Mouse (Mus musculus) heart, embryonic 13.5 days (tissue): ENCODE data around the gene Gm20741. TPM values are rescaled to one million over a fixed set of nuclear protein-coding genes. Genes with fewer than 3 reads are reported as not detected.

Experiments
- ATAC-seq: fragments of 200-750 bp; cut with Nextera tagmentation; 2 replicates; pipeline ENCODE4 v1.8.0; 2017; ENCODE audit warnings: moderate TSS enrichment; ENCODE audit not compliant: insufficient number of reproducible peaks, low FRiP score, low TSS enrichment; ENCODE audit errors: extremely low read depth
- H3K27ac ChIP-seq: fragments of 300-500 bp; sonication (generic); replicated peaks from 2 replicates; pipeline ENCODE4 v1.5.1; 2015; ENCODE audit warnings: moderate library complexity, mild to moderate bottlenecking, inconsistent platforms
- H3K27me3 ChIP-seq: fragments of 300-500 bp; sonication (generic); replicated peaks from 2 replicates; pipeline ENCODE4 v1.6.1; 2015; ENCODE audit warnings: mild to moderate bottlenecking, inconsistent platforms
- H3K36me3 ChIP-seq: fragments of 300-500 bp; sonication (generic); 2 replicates; pipeline ENCODE4 v1.6.1; 2015; ENCODE audit warnings: mild to moderate bottlenecking, inconsistent platforms
- H3K4me1 ChIP-seq: fragments of 300-500 bp; sonication (generic); 2 replicates; pipeline ENCODE4 v1.6.1; 2015; ENCODE audit warnings: inconsistent platforms
- H3K4me2 ChIP-seq: fragments of 300-500 bp; sonication (generic); 2 replicates; pipeline ENCODE4 v1.6.1; 2015; ENCODE audit warnings: inconsistent platforms, mild to moderate bottlenecking, moderate library complexity
- H3K4me3 ChIP-seq: fragments of 300-500 bp; sonication (generic); 2 replicates; pipeline ENCODE4 v1.5.1; 2015; ENCODE audit warnings: moderate library complexity, mild to moderate bottlenecking, inconsistent platforms
- H3K9ac ChIP-seq: fragments of 300-500 bp; sonication (generic); 2 replicates; pipeline ENCODE4 v1.6.1; 2015; ENCODE audit warnings: inconsistent platforms, mild to moderate bottlenecking, moderate library complexity
- H3K9me3 ChIP-seq: fragments of 300-500 bp; sonication (generic); 2 replicates; pipeline ENCODE4 v1.6.1; 2016; ENCODE audit warnings: inconsistent platforms
- WGBS: fragments of 180-500 bp; shearing (Covaris S2); methylation state at CpG from one replicate; pipeline ENCODE4 v1.1.7; 2015; ENCODE audit warnings: mixed read lengths; 5-methylcytosine and 5-hydroxymethylcytosine counted together
- polyA plus RNA-seq: library from polyadenylated mRNA; unstranded; fragments of >200 nt; fragmentation: Nextera tagmentation; extraction: Ambion mirVana; gene quantifications from 2 replicates; pipeline ENCODE4 v1.2.1, GENCODE M21; 2015

Gene Gm20741
- not detected in 2 replicates for polyA plus RNA-seq

DNA sequence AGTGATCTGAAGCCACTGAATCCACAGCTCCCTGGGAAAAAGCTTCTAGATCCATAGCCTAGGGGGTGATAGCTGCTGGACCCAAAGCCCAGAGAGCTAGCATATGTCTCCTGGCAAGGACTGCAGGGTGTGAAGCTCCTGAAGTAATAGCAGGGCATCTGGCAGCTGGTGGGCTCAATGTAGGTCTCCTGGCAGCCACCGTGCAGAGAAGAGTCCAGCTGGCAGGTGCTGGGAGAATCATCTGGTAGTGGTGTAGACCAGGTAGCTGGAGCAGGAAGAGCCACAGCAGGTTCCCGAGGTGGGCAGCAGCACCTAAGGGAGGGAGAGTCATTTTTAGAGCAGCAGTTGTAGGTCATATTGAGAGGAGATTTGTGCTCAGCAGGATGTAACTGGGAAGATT, at the start of gene Gm20741:
TSS of gene Gm20741 (minus strand) at position 394 of the 400 bp plus-strand sequence.
- Histone ChIP-seq H3K27me3 (no peaks in the 10 kb centered on the region), H3K4me1 (no peaks in the 10 kb centered on the region), H3K9ac (no peak within 1 kb of the TSS), H3K27ac (no peak within 1 kb of the TSS), H3K4me2 (no peak within 1 kb of the TSS), H3K4me3 (no peak within 1 kb of the TSS), H3K9me3 (no peaks in the 10 kb centered on the region), H3K36me3 (no peaks in the 10 kb centered on the region)
- 61% methylated on average over 2 of the region's 2 CpGs for WGBS
- no peak for ATAC-seq

- no peak overlapping the region for H3K27ac ChIP-seq
- ATAC-seq = no peak
- no peak overlapping the region for H3K9ac ChIP-seq
- no peak overlapping the region for H3K4me3 ChIP-seq
- no peaks in the 10 kb centered on the region for H3K9me3 ChIP-seq
- no peaks in the 10 kb centered on the region for H3K4me1 ChIP-seq
- no peaks in the 10 kb centered on the region for H3K36me3 ChIP-seq
- no peaks in the 10 kb centered on the region for H3K27me3 ChIP-seq
- H3K4me2 ChIP-seq = no peak overlapping the region
- 10% methylated on average over 5 of the region's 5 CpGs for WGBS
Measured at GRCm38 (mm10) chr16:88851450-88851849, 39.4 kb upstream of the Gm20741 start.

DNA sequence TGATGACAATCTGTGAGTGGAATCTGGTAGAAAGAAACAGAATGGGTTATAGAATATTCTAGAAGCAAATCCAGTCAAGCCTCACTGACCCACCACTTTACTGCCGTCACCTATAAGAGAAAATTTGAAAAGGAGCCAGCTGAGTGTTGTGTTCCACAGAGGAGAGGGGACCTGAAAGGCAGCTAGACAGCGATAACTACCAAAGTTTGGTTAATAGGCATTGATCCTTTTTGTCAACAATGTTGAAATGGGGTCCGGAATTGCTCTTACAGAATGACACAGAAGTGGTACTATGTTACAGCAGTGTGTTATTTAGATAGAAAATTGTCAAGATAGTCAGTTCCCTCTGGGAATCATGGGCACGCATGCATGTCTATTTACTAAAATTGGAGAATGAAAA, 36.5 kb upstream of the Gm20741 start:
- no peak for ATAC-seq
- WGBS = 74% methylated on average over 4 of the region's 4 CpGs
- H3K4me3 ChIP-seq = no peak overlapping the region
- H3K27me3 ChIP-seq = no peaks in the 10 kb centered on the region
- no peaks in the 10 kb centered on the region for H3K9me3 ChIP-seq
- H3K4me1 ChIP-seq = no peaks in the 10 kb centered on the region
- H3K36me3 ChIP-seq = no peaks in the 10 kb centered on the region
- no peak overlapping the region for H3K9ac ChIP-seq
- H3K27ac ChIP-seq = no peak overlapping the region
- no peak overlapping the region for H3K4me2 ChIP-seq

GRCm38 (mm10) chr16:88847363-88847762, 35.3 kb upstream of the Gm20741 start:
- no peak overlapping the region for H3K27ac ChIP-seq
- no peaks in the 10 kb centered on the region for H3K27me3 ChIP-seq
- H3K4me1 ChIP-seq = no peaks in the 10 kb centered on the region
- H3K4me3 ChIP-seq = no peak overlapping the region
- no peaks in the 10 kb centered on the region for H3K36me3 ChIP-seq
- no peaks in the 10 kb centered on the region for H3K9me3 ChIP-seq
- WGBS = 79% methylated on average over 1 of the region's 1 CpGs
- ATAC-seq = no peak
- H3K4me2 ChIP-seq = no peak overlapping the region
- H3K9ac ChIP-seq = no peak overlapping the region

DNA sequence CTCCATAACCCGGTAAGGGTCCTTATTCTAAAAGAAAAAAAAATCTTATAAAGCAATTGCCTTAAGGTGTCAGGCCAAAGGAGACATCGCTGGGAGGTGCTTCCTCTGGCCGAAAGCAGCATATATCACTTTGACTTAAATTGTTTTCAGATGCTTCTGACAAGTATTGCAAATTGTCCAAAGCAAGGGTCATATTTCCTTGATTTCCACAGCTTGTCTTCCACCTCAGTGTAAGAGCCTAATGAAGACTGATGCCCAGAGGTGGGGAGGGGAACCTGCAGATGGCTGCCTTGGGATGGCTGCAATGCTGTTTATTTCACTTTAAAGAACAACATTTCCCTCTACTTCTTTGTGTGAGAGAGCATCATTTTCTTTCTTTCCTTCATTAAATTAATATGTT, 15.0 kb upstream of the Gm20741 start:
- no peaks in the 10 kb centered on the region for H3K4me1 ChIP-seq
- no peak overlapping the region for H3K9ac ChIP-seq
- no peak overlapping the region for H3K4me2 ChIP-seq
- ATAC-seq = no peak
- H3K27me3 ChIP-seq = no peaks in the 10 kb centered on the region
- 75% methylated on average over 3 of the region's 3 CpGs for WGBS
- no peaks in the 10 kb centered on the region for H3K36me3 ChIP-seq
- H3K9me3 ChIP-seq = no peaks in the 10 kb centered on the region
- no peak overlapping the region for H3K4me3 ChIP-seq
- H3K27ac ChIP-seq = no peak overlapping the region

- Histone ChIP-seq H3K4me1 (no peaks in the 10 kb centered on the region), H3K36me3 (no peaks in the 10 kb centered on the region), H3K9me3 (no peaks in the 10 kb centered on the region), H3K4me3 (no peak within 1 kb of the TSS), H3K27me3 (no peaks in the 10 kb centered on the region), H3K27ac (no peak within 1 kb of the TSS), H3K9ac (no peak within 1 kb of the TSS), H3K4me2 (no peak within 1 kb of the TSS)
- 80% methylated on average over 9 of the region's 9 CpGs for WGBS
- no peak for ATAC-seq
Measured at GRCm38 (mm10) chr16:88826095-88826652, 14.2 kb upstream of the Gm20741 start, which contains the start of gene Krtap14. Gene Krtap14 (minus strand): TSS chr16:88826145.

- H3K9me3 ChIP-seq = no peaks in the 10 kb centered on the region
- no peak overlapping the region for H3K27ac ChIP-seq
- no peak for ATAC-seq
- no peak overlapping the region for H3K4me3 ChIP-seq
- H3K27me3 ChIP-seq = no peaks in the 10 kb centered on the region
- H3K9ac ChIP-seq = no peak overlapping the region
- no peaks in the 10 kb centered on the region for H3K36me3 ChIP-seq
- H3K4me2 ChIP-seq = no peak overlapping the region
- H3K4me1 ChIP-seq = no peaks in the 10 kb centered on the region
- 69% methylated on average over 3 of the region's 3 CpGs for WGBS
Measured at GRCm38 (mm10) chr16:88823736-88824135, 11.7 kb upstream of the Gm20741 start.

- H3K9me3 ChIP-seq = no peaks in the 10 kb centered on the region
- no peaks in the 10 kb centered on the region for H3K36me3 ChIP-seq
- no peak within 1 kb of the TSS for H3K4me3 ChIP-seq
- no peak for ATAC-seq
- H3K27ac ChIP-seq = no peak within 1 kb of the TSS
- 72% methylated on average over 3 of the region's 3 CpGs for WGBS
- H3K4me1 ChIP-seq = no peaks in the 10 kb centered on the region
- no peaks in the 10 kb centered on the region for H3K27me3 ChIP-seq
- H3K4me2 ChIP-seq = no peak within 1 kb of the TSS
- H3K9ac ChIP-seq = no peak within 1 kb of the TSS
Measured at GRCm38 (mm10) chr16:88820066-88820465, 8.0 kb upstream of the Gm20741 start, which contains the start of gene Krtap15. Gene Krtap15 (plus strand): TSS chr16:88820215.

DNA sequence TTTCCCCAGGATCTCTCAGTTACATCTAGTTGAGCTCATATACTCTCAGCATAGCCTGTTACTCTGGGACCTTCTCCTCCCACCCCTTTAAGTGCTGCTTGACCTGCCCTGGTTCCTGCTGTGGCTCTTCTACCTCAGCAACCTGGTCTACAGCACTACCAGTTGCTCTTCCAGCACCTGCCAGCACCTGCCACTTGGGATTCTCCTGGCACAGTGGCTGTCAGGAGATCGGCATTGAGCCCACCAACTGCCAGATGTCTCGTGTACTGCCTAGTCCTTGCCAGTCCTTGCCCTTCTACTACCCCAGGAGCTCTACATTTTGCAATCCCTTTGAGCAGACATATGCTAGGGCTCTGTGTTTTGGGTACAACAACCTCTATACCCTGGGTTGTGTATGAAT, 25.2 kb downstream of the Gm20741 start:
- Histone ChIP-seq H3K4me3 (no peak overlapping the region), H3K4me2 (no peak overlapping the region), H3K27ac (no peak overlapping the region), H3K9me3 (no peaks in the 10 kb centered on the region), H3K36me3 (no peaks in the 10 kb centered on the region), H3K9ac (no peak overlapping the region), H3K4me1 (no peaks in the 10 kb centered on the region), H3K27me3 (no peaks in the 10 kb centered on the region)
- ATAC-seq = no peak
- WGBS = 55% methylated on average over 2 of the region's 2 CpGs

DNA sequence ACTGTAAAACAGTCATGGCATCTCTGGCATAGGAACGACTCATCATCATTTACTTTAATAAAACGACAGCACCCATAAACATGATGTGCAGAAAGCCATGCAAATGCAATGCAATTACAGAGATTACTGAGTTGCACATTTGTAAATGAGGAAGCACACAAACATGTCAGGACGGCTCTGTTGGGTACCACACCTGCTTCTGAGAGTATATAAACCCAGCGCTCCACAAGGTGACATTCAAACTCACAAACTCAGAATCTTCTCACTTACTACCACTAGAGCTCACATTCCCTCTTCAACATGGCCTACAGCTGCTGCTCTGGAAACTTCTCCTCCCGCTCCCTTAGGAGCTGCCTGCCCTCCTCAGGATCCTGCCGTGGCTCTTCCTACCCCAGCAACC, 34.4 kb downstream of the Gm20741 start, which contains the start of gene Gm5965:
TSS of gene Gm5965 (plus strand) at position 301 of the 400 bp plus-strand sequence.
- Histone ChIP-seq H3K36me3 (no peaks in the 10 kb centered on the region), H3K9me3 (no peaks in the 10 kb centered on the region), H3K4me1 (no peaks in the 10 kb centered on the region), H3K9ac (no peak within 1 kb of the TSS), H3K27me3 (no peaks in the 10 kb centered on the region), H3K27ac (no peak within 1 kb of the TSS), H3K4me2 (no peak within 1 kb of the TSS), H3K4me3 (no peak within 1 kb of the TSS)
- 67% methylated on average over 5 of the region's 6 CpGs for WGBS
- ATAC-seq = no peak

DNA sequence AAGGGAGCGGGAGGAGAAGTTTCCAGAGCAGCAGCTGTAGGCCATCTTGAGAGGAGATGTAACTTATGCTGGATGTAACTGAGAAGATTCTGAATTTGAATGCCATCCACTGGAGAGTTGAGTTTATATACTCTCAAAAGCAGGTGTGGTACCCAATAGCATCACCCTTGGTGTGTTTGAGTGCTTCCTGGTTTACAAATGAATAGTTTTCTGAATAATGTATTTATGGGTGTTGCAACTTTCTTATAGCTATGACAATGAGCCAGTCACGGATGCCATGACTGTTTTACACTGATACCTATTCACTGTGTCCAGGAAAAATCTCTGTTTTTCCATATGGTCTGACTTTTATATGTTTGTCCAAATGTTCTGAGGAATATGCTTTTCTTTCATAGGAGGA, 37.9 kb downstream of the Gm20741 start, which contains the start of gene 2310057N15Rik:
TSS of gene 2310057N15Rik (minus strand) at position 101 of the 400 bp plus-strand sequence.
- Histone ChIP-seq H3K4me3 (no peak within 1 kb of the TSS), H3K9ac (no peak within 1 kb of the TSS), H3K27ac (no peak within 1 kb of the TSS), H3K36me3 (no peaks in the 10 kb centered on the region), H3K27me3 (no peaks in the 10 kb centered on the region), H3K4me1 (no peaks in the 10 kb centered on the region), H3K4me2 (no peak within 1 kb of the TSS), H3K9me3 (no peaks in the 10 kb centered on the region)
- whole genome bisulfite sequencing = 72% methylated on average over 2 of the region's 2 CpGs
- no peak for ATAC-seq
